Mouse (Mus musculus) limb, embryonic 13.5 days (tissue): Measurements from ENCODE around the gene Sf3b3. TPM values are rescaled to one million over a fixed set of nuclear protein-coding genes. Genes with fewer than 3 reads are reported as not detected.

Source experiments
- ATAC-seq: fragments of 200-750 bp; cut with Nextera tagmentation; 2 replicates; pipeline ENCODE4 v1.8.0; 2017; ENCODE audit warnings: low read depth, moderate number of reproducible peaks, moderate TSS enrichment; ENCODE audit not compliant: low FRiP score
- H3K27ac ChIP-seq: fragments of 300-500 bp; sonication (generic); 2 replicates; pipeline ENCODE4 v1.5.1; 2015; ENCODE audit warnings: inconsistent platforms, mild to moderate bottlenecking, moderate library complexity
- H3K27me3 ChIP-seq: fragments of 300-500 bp; sonication (generic); 2 replicates; pipeline ENCODE4 v1.6.1; 2015; ENCODE audit warnings: mild to moderate bottlenecking, inconsistent platforms
- H3K36me3 ChIP-seq: fragments of 300-500 bp; sonication (generic); 2 replicates; pipeline ENCODE4 v1.6.1; 2015; ENCODE audit warnings: inconsistent platforms, mild to moderate bottlenecking, moderate library complexity
- H3K4me1 ChIP-seq: fragments of 300-500 bp; sonication (generic); 2 replicates; pipeline ENCODE4 v1.6.1; 2015; ENCODE audit warnings: inconsistent platforms
- H3K4me2 ChIP-seq: fragments of 300-500 bp; sonication (generic); replicated peaks from 2 replicates; pipeline ENCODE4 v1.6.1; 2015; ENCODE audit warnings: inconsistent platforms, mild to moderate bottlenecking, moderate library complexity
- H3K4me3 ChIP-seq: fragments of 300-500 bp; sonication (generic); 2 replicates; pipeline ENCODE4 v1.5.1; 2015; ENCODE audit warnings: moderate library complexity, mild to moderate bottlenecking, inconsistent platforms
- H3K9ac ChIP-seq: fragments of 300-500 bp; sonication (generic); 2 replicates; pipeline ENCODE4 v1.6.1; 2015; ENCODE audit warnings: mild to moderate bottlenecking, inconsistent platforms
- H3K9me3 ChIP-seq: fragments of 300-500 bp; sonication (generic); 2 replicates; pipeline ENCODE4 v1.6.1; 2016; ENCODE audit warnings: inconsistent platforms
- WGBS: fragments of 180-500 bp; shearing (Covaris S2); methylation state at CpG from one replicate; pipeline ENCODE4 v1.1.7; 2015; 5-methylcytosine and 5-hydroxymethylcytosine counted together
- polyA plus RNA-seq: library from polyadenylated mRNA; unstranded; fragments of >200 nt; fragmentation: Nextera tagmentation; extraction: Ambion mirVana; gene quantifications from 2 replicates; pipeline ENCODE4 v1.2.1, GENCODE M21; 2015

Sf3b3 gene
- polyA plus RNA-seq, 1 experiment from 2014 or later, result 171 TPM

DNA sequence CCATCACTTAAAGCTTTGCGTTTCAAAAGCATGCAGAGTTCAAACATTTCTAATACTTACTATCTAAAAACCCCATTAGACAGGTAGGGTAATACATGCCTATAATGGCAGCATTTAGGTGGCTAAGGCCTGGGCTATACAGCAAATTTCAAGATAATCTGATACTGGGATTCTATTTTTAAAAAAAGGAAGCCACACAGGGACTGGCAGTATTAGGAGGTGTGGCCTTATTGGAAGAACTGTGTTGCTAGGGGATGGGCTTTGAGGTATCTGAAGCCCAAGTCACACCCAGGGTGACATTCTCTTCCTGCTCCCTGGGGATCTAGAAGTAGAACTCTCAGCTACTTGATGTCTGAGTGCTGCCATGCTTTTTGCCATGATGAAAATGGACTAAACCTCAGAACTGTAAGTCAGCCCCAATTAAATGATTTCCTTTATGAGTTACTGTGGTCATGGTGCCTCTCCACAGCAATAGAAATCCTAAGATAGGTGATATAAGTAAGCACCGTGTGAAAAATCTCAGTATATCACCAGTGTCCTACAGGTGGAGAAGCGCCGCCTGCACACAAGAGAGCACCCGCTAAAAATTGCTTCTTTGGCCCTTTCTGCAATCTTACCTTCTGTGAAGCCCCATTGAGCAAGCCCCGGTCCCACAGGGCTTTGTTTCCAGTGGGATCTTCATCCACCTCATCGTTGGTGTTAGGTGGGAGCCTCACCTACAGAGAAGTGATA is 34.1 kb downstream of the Sf3b3 start:
- Histone ChIP-seq H3K4me1 (peaks cover 17% of the 10 kb centered on the region), H3K9me3 (no peaks in the 10 kb centered on the region), H3K4me3 (no peak overlapping the region), H3K9ac (no peak overlapping the region), H3K27ac (no peak overlapping the region), H3K36me3 (peaks cover 88% of the 10 kb centered on the region), H3K27me3 (no peaks in the 10 kb centered on the region), H3K4me2 (no peak overlapping the region)
- 96% methylated on average over 7 of the region's 7 CpGs for WGBS
- no peak for ATAC-seq

DNA sequence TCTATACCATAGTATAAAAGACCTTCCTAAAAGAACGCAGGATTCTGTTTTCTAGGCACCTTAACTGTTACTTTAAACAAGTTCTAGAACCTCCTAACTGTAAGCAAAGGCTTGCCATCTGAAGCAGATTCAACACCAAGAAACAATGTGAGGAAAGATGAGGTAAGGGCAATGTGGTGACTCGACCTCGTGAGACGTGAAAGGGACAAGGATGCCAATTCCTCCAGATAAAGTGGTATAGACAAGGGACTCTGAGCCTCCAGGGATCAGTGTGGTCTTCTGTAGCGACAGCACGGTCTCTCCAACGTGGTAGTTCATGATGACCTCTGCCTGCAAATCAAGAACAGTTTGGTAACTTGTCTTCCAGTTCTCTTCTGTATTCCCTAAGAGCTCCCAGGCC is 34.8 kb downstream of the Sf3b3 start:
- H3K9me3 ChIP-seq, result no peaks in the 10 kb centered on the region
- H3K36me3 ChIP-seq, result peaks cover 80% of the 10 kb centered on the region
- H3K4me2 ChIP-seq, result no peak overlapping the region
- no peak overlapping the region for H3K4me3 ChIP-seq
- no peak overlapping the region for H3K9ac ChIP-seq
- H3K4me1 ChIP-seq, result peaks cover 17% of the 10 kb centered on the region
- no peaks in the 10 kb centered on the region for H3K27me3 ChIP-seq
- 92% methylated on average over 7 of the region's 7 CpGs for WGBS
- H3K27ac ChIP-seq, result no peak overlapping the region
- no peak for ATAC-seq

DNA sequence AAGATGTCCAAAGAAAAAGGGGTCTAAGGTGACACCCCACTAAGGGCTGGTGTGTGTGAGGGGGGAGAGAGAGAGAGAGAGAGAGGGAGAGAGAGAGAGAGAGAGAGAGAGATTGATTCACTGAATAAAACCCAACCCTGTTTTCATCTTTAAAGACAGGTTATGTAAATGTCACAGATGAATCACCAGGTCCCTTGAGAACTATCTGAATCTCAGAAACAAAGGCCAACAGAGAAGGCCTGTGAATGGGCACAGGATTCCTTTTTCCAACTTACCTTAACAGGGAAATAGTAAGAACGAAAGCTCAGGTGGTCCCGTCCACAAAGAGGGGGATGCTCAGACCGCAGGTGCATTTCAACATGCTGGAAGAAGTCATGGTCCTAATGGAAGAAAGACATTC is 35.5 kb downstream of the Sf3b3 start:
- peaks cover 17% of the 10 kb centered on the region for H3K4me1 ChIP-seq
- no peaks in the 10 kb centered on the region for H3K9me3 ChIP-seq
- H3K9ac ChIP-seq, result no peak overlapping the region
- H3K27me3 ChIP-seq, result no peaks in the 10 kb centered on the region
- ATAC-seq, result no peak
- peaks cover 74% of the 10 kb centered on the region for H3K36me3 ChIP-seq
- WGBS, result 98% methylated on average over 3 of the region's 3 CpGs
- no peak overlapping the region for H3K4me2 ChIP-seq
- no peak overlapping the region for H3K27ac ChIP-seq
- H3K4me3 ChIP-seq, result no peak overlapping the region

DNA sequence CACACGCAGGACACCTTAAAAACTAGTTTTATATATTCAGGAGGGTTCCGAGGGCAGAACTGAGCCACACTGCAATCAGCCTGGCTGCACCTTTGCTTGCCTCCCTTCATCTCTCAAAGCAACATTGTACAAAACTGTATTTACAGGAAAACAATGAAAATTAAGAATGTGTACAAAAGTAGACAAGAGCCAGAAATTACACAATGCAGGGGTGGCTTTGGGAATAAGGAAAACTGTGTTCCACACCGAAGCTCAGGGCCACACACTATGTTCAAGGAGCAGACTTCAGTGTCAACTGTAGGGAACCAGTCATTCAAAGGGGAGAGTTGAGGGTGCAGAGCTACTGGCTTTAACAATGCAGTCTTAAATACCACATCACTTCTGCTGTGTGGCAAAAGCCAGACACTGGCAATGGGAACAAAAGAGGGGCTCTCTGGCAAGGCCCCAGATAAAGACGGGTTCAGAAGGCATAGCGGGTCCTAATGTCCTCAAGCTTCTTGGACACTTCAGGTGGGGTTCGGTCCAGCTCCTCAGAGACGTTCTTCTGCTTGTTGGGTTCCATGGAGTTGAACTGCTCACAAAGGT is 36.0 kb downstream of the Sf3b3 start:
- no peak overlapping the region for H3K27ac ChIP-seq
- no peak overlapping the region for H3K9ac ChIP-seq
- H3K4me2 ChIP-seq, result no peak overlapping the region
- no peaks in the 10 kb centered on the region for H3K27me3 ChIP-seq
- no peak overlapping the region for H3K4me3 ChIP-seq
- no peak for ATAC-seq
- peaks cover 20% of the 10 kb centered on the region for H3K4me1 ChIP-seq
- WGBS, result 87% methylated on average over 7 of the region's 7 CpGs
- peaks cover 68% of the 10 kb centered on the region for H3K36me3 ChIP-seq
- no peaks in the 10 kb centered on the region for H3K9me3 ChIP-seq

DNA sequence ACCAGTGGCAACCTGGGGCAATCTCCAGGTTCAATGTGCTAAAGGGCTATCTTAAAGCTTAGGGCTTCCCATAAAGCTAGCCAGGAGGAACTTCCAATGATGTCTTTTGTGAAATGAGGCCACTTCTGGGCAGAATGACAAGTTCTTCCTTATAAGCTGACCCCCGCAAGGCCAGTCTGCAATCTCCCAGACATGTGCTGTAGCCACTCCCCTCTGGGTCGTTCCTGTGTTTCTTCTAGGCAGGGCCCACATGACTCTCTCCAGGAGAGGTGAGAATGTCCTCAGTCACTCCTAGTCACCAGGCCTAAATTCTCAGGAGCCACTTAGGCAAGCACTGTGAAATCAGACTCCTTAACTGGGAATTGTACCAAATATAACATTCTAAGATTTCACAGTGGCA is 36.8 kb downstream of the Sf3b3 start:
- H3K4me1 ChIP-seq, result peaks cover 22% of the 10 kb centered on the region
- H3K4me2 ChIP-seq, result no peak overlapping the region
- H3K27ac ChIP-seq, result no peak overlapping the region
- WGBS, result 32% methylated on average over 2 of the region's 2 CpGs
- H3K9me3 ChIP-seq, result no peaks in the 10 kb centered on the region
- ATAC-seq, result no peak
- H3K9ac ChIP-seq, result no peak overlapping the region
- H3K27me3 ChIP-seq, result no peaks in the 10 kb centered on the region
- H3K36me3 ChIP-seq, result peaks cover 61% of the 10 kb centered on the region
- H3K4me3 ChIP-seq, result no peak overlapping the region

DNA sequence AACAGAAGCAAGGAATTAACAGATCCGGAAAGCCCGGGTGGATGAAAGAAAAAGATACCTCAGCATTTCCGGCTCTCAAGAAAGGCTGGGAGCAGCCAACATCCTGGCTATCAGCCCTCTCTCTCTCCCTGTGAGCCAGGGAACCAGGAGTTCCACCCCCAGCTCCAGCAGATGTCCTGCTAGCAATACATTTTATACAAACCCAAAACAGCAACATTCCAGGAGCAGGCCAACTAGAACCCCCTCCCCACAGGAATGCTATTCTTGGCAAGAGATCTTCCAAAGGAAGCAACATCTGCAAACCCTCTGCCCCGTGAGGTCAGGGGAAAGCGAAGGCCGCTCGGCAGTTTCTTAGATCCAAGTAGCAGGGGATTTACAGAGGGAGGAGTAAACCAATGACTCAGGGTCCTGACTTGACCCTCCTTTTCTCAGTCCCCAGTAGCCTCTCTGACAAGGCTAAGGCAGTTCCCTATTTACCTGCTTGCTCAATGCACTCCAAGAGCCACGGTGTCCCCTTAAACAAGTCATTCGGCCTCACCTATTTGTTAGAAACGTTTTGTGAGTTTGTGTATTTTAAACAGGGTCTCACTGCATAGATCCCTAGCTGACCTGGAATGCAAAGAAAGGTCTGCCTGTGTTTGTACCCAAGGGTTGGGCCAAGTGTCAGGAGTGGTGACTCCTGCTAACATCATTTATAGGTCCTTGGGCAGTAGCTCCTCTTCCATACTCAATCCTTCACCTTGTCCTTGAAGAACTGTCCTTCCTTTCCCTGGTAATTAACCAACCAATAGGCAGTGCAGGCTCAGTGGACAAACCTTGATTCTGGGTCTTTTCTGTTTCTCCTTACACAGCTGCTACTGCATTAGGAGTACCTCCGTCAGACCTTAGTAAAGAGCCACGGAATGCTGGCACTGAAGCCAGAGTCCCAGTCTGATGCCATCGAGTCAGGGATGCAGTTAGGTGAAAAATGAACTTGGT is 37.8 kb downstream of the Sf3b3 start:
- Histone ChIP-seq H3K4me3 (no peak overlapping the region), H3K36me3 (peaks cover 50% of the 10 kb centered on the region), H3K27me3 (no peaks in the 10 kb centered on the region), H3K9ac (no peak overlapping the region), H3K4me1 (peaks cover 22% of the 10 kb centered on the region), H3K4me2 (no peak overlapping the region), H3K9me3 (no peaks in the 10 kb centered on the region), H3K27ac (peak overlapping the region; percentile 22; the same call in 1 of the 2 replicates)
- WGBS, result 54% methylated on average over 13 of the region's 13 CpGs
- ATAC-seq, result peak; percentile 68

DNA sequence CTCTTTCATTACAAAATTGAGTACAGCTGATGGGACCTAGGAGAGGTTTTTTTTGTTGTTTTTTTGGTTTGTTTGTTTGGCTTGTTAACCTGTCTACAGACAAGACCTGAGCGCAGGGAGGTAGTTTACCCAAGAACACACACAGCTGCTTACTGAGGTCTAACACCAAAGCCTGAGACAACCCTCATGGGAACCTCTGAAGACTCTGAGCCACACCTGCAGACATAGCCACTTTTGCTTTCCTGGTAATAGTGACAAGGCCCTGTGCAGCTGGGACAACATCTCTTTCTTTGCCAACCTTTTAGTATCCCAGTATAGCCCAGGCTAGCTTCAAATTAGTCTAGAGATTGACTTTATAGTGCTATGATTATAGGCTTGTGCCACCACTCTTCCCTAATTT is 40.4 kb downstream of the Sf3b3 start:
- no peaks in the 10 kb centered on the region for H3K9me3 ChIP-seq
- no peaks in the 10 kb centered on the region for H3K27me3 ChIP-seq
- H3K9ac ChIP-seq, result no peak overlapping the region
- peaks cover 22% of the 10 kb centered on the region for H3K4me1 ChIP-seq
- no peak for ATAC-seq
- no peak overlapping the region for H3K4me2 ChIP-seq
- H3K36me3 ChIP-seq, result peaks cover 24% of the 10 kb centered on the region
- WGBS, result 74% methylated on average over 1 of the region's 1 CpGs
- no peak overlapping the region for H3K27ac ChIP-seq
- no peak overlapping the region for H3K4me3 ChIP-seq

DNA sequence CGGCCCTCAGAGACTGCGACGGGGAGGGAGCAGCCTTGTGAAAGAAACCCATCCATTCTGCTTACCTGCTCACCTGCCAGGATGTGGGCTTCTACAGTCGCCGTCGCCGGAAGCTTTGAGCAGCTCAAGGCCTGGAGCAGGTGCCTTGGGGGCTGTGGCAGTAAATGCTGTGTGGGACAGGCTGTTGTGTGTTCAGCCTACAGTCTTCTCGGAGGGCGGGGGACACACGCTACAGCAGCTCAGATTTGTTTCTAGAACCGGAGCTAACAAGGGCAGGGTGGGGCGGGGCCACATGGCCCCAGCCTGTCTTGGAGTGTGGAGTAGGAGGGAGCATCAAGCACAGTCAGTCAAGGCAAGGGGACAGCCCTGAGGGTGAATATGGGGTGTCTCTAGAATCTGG is 40.9 kb downstream of the Sf3b3 start, which contains the start of gene Il34:
TSS of gene Il34 (minus strand) at position 256 of the 400 bp plus-strand sequence.
- Histone ChIP-seq H3K36me3 (peaks cover 19% of the 10 kb centered on the region), H3K4me2 (peak within 1 kb of the TSS; percentile 34; the same call in 1 of the 2 replicates)
- no peak for ATAC-seq

DNA sequence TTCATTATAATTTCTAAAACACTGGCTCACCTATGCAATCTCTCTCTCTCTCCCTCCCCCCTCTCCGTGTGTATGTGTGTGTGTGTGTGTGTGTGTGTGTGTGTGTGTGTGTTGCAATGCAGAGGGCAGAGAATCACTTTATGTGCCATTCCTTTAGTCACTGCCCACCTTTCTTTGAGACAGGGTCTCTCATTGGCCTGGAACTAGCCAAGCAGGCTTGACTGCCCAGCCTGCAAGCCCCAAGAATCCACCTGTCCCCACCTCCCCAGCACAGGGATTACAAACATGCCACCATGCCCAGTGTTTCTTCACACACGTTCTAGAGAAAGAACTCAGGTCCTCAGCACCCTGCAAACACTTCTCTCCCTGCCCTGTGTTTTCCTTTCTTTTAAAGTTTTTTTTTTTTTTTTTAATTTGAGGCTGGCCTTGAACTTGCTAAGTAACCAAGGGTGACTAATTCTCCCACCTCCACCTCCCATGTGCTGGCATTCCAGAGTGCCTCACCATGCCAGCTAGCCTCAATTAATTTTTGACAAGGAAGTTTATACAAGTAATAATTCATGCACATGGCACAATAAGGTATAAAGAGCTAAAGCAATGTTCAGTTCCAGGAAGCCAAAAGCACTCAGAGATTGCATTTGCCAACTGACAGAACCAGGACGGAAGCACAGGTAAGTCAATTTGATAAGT is 41.6 kb downstream of the Sf3b3 start:
- H3K4me1 ChIP-seq, result peaks cover 21% of the 10 kb centered on the region
- no peak for ATAC-seq
- peaks cover 12% of the 10 kb centered on the region for H3K36me3 ChIP-seq
- no peaks in the 10 kb centered on the region for H3K9me3 ChIP-seq
- no peak overlapping the region for H3K4me2 ChIP-seq
- H3K4me3 ChIP-seq, result no peak overlapping the region
- 43% methylated on average over 3 of the region's 3 CpGs for WGBS
- no peak overlapping the region for H3K9ac ChIP-seq
- H3K27me3 ChIP-seq, result no peaks in the 10 kb centered on the region
- H3K27ac ChIP-seq, result no peak overlapping the region

More for the DNA sequence above, 40.9 kb downstream of the Sf3b3 start, which contains the start of gene Il34:
- Histone ChIP-seq H3K27me3 (no peaks in the 10 kb centered on the region), H3K9me3 (no peaks in the 10 kb centered on the region), H3K27ac (no peak within 1 kb of the TSS), H3K4me1 (peaks cover 22% of the 10 kb centered on the region), H3K4me3 (no peak within 1 kb of the TSS), H3K9ac (no peak within 1 kb of the TSS)
- WGBS, result 41% methylated on average over 12 of the region's 12 CpGs

DNA sequence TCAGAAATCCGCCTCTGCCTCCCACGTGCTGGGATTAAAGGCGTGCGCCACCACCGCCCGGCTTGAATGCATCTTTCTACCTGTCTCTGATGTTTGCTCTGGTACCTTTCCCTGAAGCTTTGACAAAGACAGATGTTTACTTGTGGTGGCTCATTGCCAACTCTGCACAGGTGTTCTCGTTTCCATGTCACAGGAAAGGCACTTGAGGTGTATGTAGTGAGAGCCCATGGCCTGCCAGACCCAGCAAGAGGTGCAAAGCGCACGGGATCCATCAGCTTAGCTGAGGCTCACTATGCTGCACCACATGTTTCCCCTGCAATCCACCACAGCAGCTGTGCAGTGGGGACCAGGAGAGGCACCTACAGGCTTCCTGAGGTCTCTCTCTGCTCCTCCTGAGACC is 42.7 kb downstream of the Sf3b3 start:
- Histone ChIP-seq H3K36me3 (0 out of 2 replicates have a peak, but pooled peaks cover 1% of the 10 kb centered on the region), H3K9ac (no peak overlapping the region), H3K4me2 (no peak overlapping the region), H3K27me3 (no peaks in the 10 kb centered on the region), H3K9me3 (no peaks in the 10 kb centered on the region), H3K27ac (no peak overlapping the region), H3K4me3 (no peak overlapping the region), H3K4me1 (peaks cover 10% of the 10 kb centered on the region)
- ATAC-seq, result no peak
- 81% methylated on average over 9 of the region's 9 CpGs for WGBS

DNA sequence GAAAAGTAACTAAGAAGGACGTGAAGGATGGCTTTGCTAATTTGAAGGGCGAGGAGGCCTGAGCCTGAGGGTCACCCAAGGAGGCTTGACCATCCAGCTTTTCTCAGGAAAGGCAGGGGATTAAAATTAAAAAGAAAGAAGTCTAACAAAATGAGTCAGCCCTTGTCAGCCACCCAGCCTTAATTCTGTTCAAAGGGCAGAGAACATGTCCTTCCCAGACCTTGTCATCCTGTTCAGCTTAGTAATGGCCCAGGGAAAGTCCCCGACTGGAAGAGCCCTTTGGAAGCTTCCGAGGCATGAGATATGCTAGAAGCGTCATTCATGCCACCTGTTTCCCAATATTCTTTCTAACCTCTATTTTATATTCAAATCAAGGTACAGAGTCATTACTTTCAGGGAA is 43.6 kb downstream of the Sf3b3 start:
- H3K27ac ChIP-seq, result no peak overlapping the region
- H3K4me2 ChIP-seq, result no peak overlapping the region
- no peak for ATAC-seq
- no peak overlapping the region for H3K4me3 ChIP-seq
- no peaks in the 10 kb centered on the region for H3K9me3 ChIP-seq
- no peaks in the 10 kb centered on the region for H3K27me3 ChIP-seq
- 84% methylated on average over 5 of the region's 5 CpGs for WGBS
- H3K9ac ChIP-seq, result no peak overlapping the region
- H3K4me1 ChIP-seq, result peaks cover 5% of the 10 kb centered on the region
- H3K36me3 ChIP-seq, result no peaks in the 10 kb centered on the region
